Mouse (Mus musculus) hindbrain, embryonic 12.5 days (tissue): Measurements from ENCODE around the gene Coro6. TPM values are rescaled to one million over a fixed set of nuclear protein-coding genes. Genes with fewer than 3 reads are reported as not detected.

ENCODE experiments used
- ATAC-seq: fragments of 200-750 bp; cut with Nextera tagmentation; 2 replicates; pipeline ENCODE4 v1.8.0; 2017; ENCODE audit warnings: moderate TSS enrichment; ENCODE audit not compliant: low FRiP score
- H3K27ac ChIP-seq: fragments of 300-500 bp; sonication (generic); 2 replicates; pipeline ENCODE4 v1.5.1; 2016; ENCODE audit warnings: mild to moderate bottlenecking
- H3K27me3 ChIP-seq: fragments of 300-500 bp; sonication (generic); 2 replicates; pipeline ENCODE4 v1.6.1; 2016; ENCODE audit warnings: mild to moderate bottlenecking
- H3K36me3 ChIP-seq: fragments of 300-500 bp; sonication (generic); 2 replicates; pipeline ENCODE4 v1.6.1; 2016; ENCODE audit warnings: mild to moderate bottlenecking
- H3K4me1 ChIP-seq: fragments of 300-500 bp; sonication (generic); 2 replicates; pipeline ENCODE4 v1.6.1; 2016
- H3K4me2 ChIP-seq: fragments of 300-500 bp; sonication (generic); replicated peaks from 2 replicates; pipeline ENCODE4 v1.6.1; 2016; ENCODE audit warnings: mild to moderate bottlenecking
- H3K4me3 ChIP-seq: fragments of 300-500 bp; sonication (generic); 2 replicates; pipeline ENCODE4 v1.5.1; 2016; ENCODE audit warnings: mild to moderate bottlenecking
- H3K9ac ChIP-seq: fragments of 300-500 bp; sonication (generic); 2 replicates; pipeline ENCODE4 v1.6.1; 2016; ENCODE audit warnings: mild to moderate bottlenecking, moderate library complexity
- H3K9me3 ChIP-seq: fragments of 300-500 bp; sonication (generic); replicated peaks from 2 replicates; pipeline ENCODE4 v1.6.1; 2016; ENCODE audit warnings: mild to moderate bottlenecking
- WGBS: fragments of 180-500 bp; shearing (Covaris S2); methylation state at CpG from one replicate; pipeline ENCODE4 v1.1.7; 2016; 5-methylcytosine and 5-hydroxymethylcytosine counted together
- polyA plus RNA-seq: library from polyadenylated mRNA; unstranded; fragments of >200 nt; fragmentation: Nextera tagmentation; extraction: Ambion mirVana; gene quantifications from 2 replicates; pipeline ENCODE4 v1.2.1, GENCODE M21; 2016

The Coro6 gene
- polyA plus RNA-seq, 1 experiment from 2014 or later: 0.09 TPM

DNA sequence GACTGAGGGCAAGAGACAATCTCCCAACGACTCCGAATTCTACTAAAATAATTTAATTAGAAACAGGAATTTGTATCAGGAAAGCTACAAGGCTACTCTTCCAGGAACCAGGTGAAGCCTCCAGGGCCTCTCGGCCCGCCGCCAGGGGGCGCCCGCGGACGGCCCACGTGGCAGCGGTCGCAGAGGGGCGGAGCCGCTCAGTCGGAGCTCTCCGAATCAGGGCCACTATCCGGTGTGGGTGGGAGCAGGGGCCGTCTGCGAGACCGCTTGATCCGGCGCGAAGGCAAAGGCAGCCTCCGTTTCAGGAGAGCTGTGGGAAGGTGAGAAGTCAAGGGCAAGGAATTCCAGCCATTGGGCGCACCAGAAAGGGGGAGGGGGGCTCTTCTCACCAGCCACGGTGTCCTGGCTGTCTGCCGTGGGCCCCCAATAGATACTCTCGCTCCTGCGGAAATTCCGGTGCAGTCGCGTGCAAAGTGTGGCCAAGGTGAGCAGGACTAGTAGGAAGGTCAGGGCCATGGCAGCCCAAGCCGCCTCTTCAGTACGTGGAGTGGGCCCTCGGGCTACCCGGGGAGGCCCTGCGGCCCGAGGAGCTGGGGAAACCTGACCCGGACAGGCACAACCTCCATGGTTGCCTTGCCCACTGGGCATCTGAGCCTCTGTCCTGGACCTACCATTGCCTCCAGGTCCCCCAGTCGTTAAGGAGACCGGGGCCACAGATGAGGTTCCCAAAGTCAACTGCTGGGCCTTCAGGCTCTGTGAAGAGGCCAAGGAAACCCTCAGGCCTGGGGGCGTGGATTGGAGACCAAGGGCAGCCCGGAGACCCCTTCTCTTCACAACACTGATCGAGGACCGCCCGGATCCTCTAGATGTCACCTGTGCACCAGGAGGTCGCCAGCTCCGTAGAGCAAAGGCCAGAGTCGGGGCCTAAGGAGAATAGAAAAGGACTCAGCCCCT, 46.1 kb downstream of the Coro6 start:
- Histone ChIP-seq H3K4me2 (peak overlapping the region; percentile 60), H3K4me1 (peaks cover 14% of the 10 kb centered on the region), H3K27ac (no peak overlapping the region), H3K9me3 (no peaks in the 10 kb centered on the region), H3K4me3 (peak overlapping the region; percentile 27), H3K9ac (peak overlapping the region; percentile 59), H3K36me3 (peaks cover 41% of the 10 kb centered on the region), H3K27me3 (no peaks in the 10 kb centered on the region)
- ATAC-seq: peak; percentile 55; the same call in 1 of the 2 replicates
- WGBS: 20% methylated on average over 49 of the region's 49 CpGs

GRCm38 (mm10) chr11:77511336-77511735, 49.1 kb downstream of the Coro6 start:
- ATAC-seq: no peak
- no peaks in the 10 kb centered on the region for H3K9me3 ChIP-seq
- no peak overlapping the region for H3K4me2 ChIP-seq
- peaks cover 43% of the 10 kb centered on the region for H3K4me1 ChIP-seq
- no peak overlapping the region for H3K4me3 ChIP-seq
- WGBS: 80% methylated on average over 5 of the region's 5 CpGs
- H3K27me3 ChIP-seq: peaks cover 15% of the 10 kb centered on the region
- peaks cover 11% of the 10 kb centered on the region for H3K36me3 ChIP-seq
- H3K9ac ChIP-seq: no peak overlapping the region
- no peak overlapping the region for H3K27ac ChIP-seq

DNA sequence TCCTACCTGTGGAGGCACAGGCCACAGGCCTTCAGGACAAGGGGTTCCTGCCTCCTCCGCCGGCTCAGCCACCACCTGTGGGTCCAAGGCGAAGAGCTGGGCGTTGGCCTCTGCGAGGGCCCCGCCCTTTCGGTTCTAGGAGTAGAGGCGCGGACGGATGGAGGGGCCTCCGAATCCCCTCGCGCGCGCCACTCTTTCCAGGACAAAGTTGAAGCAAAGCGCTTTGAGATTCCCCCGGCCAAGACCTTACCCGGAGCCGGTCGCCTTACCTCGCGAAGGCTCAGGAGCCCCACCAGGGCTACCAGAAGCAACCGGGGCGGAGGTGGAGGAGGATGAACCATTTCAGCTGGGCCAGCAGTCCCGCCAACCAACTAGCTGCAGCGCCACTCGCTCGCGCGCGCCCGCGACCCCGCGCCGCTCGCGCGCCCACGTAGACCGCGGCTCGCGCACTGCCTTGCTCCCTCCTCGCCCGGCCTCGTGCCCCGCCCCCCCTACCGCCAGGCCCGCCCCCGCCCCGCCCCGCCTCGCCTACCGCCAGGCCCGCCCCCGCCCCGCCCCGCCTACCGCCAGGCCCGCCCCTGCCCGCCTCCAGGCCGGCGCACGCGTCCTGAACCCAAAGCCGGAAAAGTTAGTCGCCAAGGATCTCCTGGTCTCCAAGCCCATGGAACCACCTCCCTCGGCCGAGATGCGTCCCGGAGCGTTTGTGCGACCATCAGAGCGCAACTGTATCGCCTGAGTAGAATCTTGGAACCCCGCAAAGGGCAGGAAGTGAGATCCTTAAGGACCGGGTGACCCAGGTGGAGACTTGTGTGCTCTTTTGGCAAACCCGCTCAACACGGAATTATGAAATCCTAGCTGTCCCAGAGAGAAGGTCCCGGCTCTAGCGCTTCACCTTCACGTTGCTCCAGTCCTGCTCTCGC, 50.9 kb downstream of the Coro6 start:
- Histone ChIP-seq H3K9me3 (no peaks in the 10 kb centered on the region), H3K36me3 (no peaks in the 10 kb centered on the region), H3K4me2 (peak overlapping the region; percentile 93), H3K27ac (peak overlapping the region; percentile 32; the same call in 1 of the 2 replicates), H3K4me1 (peaks cover 50% of the 10 kb centered on the region), H3K27me3 (peaks cover 24% of the 10 kb centered on the region), H3K4me3 (peak overlapping the region; percentile 62), H3K9ac (peak overlapping the region; percentile 75)
- peak; percentile 60 for ATAC-seq
- under 1% methylated on average over 70 of the region's 84 CpGs for WGBS

DNA sequence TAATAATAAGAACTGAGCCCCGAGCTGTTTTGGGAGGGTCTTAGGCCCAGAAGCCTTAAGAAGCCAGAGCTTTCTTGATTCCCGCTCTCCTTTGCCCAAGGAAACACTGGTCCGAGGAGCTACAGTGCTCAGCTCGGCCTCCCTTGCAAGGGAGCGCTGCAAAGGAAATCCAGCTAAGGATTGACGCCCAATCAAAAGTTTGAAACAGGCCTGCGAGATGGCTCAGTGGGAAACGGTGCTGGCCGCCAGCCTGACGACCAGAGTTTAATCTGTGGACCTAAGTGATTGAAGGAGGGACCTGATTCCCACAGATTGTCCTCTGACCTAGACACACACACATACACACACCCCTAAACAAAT, 51.6 kb downstream of the Coro6 start:
- WGBS: 6% methylated on average over 10 of the region's 10 CpGs
- H3K9ac ChIP-seq: no peak overlapping the region
- H3K27me3 ChIP-seq: peaks cover 24% of the 10 kb centered on the region
- H3K27ac ChIP-seq: no peak overlapping the region
- H3K4me2 ChIP-seq: peak overlapping the region; percentile 93
- no peaks in the 10 kb centered on the region for H3K36me3 ChIP-seq
- H3K4me3 ChIP-seq: peak overlapping the region; percentile 62
- no peak for ATAC-seq
- peaks cover 46% of the 10 kb centered on the region for H3K4me1 ChIP-seq
- H3K9me3 ChIP-seq: no peaks in the 10 kb centered on the region

DNA sequence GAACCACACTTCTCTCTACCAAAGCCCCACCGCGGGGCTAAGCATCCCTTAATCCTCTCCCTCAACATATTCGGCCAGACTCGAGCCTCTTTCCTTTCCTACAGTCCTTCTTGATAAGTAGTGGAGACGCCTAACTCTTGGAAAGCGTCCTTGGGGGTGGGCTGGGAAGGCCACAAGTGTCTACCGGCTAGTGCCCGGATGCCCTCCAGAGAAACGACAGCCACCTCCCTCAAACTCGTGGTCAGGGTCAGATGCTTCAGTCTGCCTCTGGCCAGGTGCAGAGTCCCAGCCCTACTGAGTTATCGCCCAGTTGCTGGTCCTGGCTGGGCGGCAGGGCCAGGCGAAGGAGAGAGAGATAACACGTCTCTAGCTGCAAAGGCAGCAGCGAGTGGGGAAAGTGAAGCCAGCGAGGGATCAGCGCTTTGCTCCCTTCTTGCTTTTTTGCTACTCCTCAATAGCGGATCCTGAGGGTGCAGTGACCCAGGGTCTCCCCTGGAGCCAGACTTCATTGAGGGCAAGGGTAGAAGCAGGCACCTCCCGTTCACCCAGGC, 52.1 kb downstream of the Coro6 start:
- H3K4me1 ChIP-seq: peaks cover 46% of the 10 kb centered on the region
- ATAC-seq: no peak
- WGBS: 6% methylated on average over 19 of the region's 19 CpGs
- peak overlapping the region; percentile 87 for H3K4me2 ChIP-seq
- peaks cover 24% of the 10 kb centered on the region for H3K27me3 ChIP-seq
- H3K4me3 ChIP-seq: peak overlapping the region; percentile 45
- 0 out of 2 replicates have a peak overlapping the region, but pooled peaks have one; percentile 30 for H3K27ac ChIP-seq
- H3K36me3 ChIP-seq: no peaks in the 10 kb centered on the region
- H3K9me3 ChIP-seq: no peaks in the 10 kb centered on the region
- H3K9ac ChIP-seq: peak overlapping the region; percentile 51

DNA sequence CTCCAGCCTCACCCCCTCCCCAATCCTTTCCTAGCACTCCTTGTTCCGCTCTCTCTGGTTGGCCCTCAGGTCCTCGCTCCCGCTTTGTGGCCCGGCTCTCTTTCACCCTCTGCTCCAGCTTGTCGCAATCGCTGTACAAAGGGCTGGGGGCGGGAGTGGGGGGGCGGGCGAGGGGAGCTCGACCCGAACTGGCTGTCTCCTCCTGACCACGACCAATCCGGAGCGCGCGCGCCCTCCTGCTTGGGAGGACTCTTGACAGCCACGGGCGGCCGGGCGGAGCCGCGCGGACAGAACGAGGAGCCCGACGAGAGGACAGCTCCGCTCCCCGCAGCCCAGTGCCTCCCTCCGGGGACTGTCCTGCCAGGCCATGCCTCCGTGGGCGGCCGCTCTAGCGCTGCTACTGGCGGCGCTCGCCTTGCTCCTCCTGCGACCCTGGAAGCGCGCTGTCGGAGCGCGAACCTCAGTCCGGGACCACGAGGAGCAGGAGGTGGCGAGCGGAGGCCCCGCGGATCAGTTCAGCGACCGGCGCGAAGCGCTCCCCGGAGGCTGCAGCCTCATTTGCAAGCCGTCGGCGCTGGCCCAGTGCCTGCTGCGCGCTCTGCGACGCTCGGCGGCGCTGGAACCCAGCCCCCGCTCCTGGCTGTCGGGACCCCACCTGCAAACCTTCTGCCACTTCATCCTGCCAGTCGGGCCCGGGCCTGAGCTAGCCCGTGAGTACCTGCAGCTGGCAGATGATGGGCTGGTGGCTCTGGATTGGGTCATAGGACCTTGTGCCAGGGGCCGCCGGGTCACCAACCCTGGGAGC, 52.8 kb downstream of the Coro6 start, which contains the start of gene Abhd15:
Gene Abhd15 (plus strand): TSS at position 290 of the 805 bp plus-strand sequence.
- 0 out of 2 replicates have a peak within 1 kb of the TSS, but pooled peaks have one; percentile 30 for H3K27ac ChIP-seq
- peak within 1 kb of the TSS; percentile 51 for H3K9ac ChIP-seq
- H3K4me2 ChIP-seq: peak within 1 kb of the TSS; percentile 93
- H3K9me3 ChIP-seq: no peaks in the 10 kb centered on the region
- ATAC-seq: peak; percentile 61
- H3K4me1 ChIP-seq: peaks cover 46% of the 10 kb centered on the region
- peak within 1 kb of the TSS; percentile 62 for H3K4me3 ChIP-seq
- peaks cover 24% of the 10 kb centered on the region for H3K27me3 ChIP-seq
- no peaks in the 10 kb centered on the region for H3K36me3 ChIP-seq
- under 1% methylated on average over 69 of the region's 72 CpGs for WGBS

DNA sequence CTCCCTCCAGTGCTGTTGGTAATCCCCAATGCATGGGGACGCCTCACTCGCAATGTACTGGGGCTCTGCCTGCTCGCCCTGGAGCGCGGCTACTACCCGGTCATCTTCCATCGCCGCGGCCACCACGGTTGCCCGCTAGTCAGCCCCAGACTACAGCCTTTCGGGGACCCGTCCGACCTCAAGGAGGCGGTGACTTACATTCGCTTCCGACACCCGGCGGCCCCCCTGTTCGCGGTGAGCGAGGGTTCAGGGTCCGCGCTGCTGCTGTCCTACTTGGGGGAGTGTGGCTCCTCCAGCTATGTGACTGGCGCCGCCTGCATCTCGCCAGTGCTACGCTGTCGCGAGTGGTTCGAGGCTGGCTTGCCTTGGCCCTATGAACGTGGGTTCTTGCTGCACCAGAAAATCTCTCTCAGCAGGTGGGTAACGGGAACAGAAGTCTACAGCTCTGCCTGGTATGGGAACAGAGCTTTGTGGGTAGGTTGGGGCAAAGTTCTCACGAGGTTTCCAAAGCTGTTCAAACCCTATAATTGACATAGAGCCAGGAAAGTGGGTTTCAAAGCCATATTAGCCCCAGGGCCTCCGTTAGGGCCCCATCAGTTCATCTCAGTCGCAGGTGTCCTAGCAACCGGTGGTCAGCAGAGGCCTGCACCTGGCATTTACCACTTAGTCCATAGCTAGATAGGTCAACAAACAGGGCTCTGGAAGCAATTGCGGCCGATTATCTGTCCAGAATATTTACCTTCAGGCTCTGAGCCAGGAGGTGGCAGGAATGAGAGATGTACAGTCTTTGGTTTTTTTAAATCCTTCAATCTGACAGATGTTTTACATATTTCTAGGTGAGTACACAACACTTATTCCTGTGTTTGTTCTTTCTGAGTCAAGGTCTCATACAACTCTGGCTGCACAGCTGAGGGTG, 53.7 kb downstream of the Coro6 start, which contains the start of gene Trp53i13:
Gene Trp53i13 (minus strand): TSS at position 344 of the 916 bp plus-strand sequence.
- peak within 1 kb of the TSS; percentile 51 for H3K9ac ChIP-seq
- H3K4me2 ChIP-seq: peak within 1 kb of the TSS; percentile 87
- H3K9me3 ChIP-seq: no peaks in the 10 kb centered on the region
- H3K27me3 ChIP-seq: peaks cover 24% of the 10 kb centered on the region
- 0 out of 2 replicates have a peak within 1 kb of the TSS, but pooled peaks have one; percentile 30 for H3K27ac ChIP-seq
- no peaks in the 10 kb centered on the region for H3K36me3 ChIP-seq
- H3K4me3 ChIP-seq: peak within 1 kb of the TSS; percentile 45
- WGBS: 6% methylated on average over 39 of the region's 39 CpGs
- ATAC-seq: no peak
- H3K4me1 ChIP-seq: peaks cover 49% of the 10 kb centered on the region

GRCm38 (mm10) chr11:77516553-77517425, 54.6 kb downstream of the Coro6 start:
- Histone ChIP-seq H3K9me3 (no peaks in the 10 kb centered on the region), H3K4me3 (no peak overlapping the region), H3K36me3 (no peaks in the 10 kb centered on the region), H3K4me1 (peaks cover 49% of the 10 kb centered on the region), H3K9ac (no peak overlapping the region), H3K27me3 (peaks cover 24% of the 10 kb centered on the region), H3K4me2 (no peak overlapping the region), H3K27ac (no peak overlapping the region)
- whole genome bisulfite sequencing: 46% methylated on average over 5 of the region's 5 CpGs
- no peak for ATAC-seq

DNA sequence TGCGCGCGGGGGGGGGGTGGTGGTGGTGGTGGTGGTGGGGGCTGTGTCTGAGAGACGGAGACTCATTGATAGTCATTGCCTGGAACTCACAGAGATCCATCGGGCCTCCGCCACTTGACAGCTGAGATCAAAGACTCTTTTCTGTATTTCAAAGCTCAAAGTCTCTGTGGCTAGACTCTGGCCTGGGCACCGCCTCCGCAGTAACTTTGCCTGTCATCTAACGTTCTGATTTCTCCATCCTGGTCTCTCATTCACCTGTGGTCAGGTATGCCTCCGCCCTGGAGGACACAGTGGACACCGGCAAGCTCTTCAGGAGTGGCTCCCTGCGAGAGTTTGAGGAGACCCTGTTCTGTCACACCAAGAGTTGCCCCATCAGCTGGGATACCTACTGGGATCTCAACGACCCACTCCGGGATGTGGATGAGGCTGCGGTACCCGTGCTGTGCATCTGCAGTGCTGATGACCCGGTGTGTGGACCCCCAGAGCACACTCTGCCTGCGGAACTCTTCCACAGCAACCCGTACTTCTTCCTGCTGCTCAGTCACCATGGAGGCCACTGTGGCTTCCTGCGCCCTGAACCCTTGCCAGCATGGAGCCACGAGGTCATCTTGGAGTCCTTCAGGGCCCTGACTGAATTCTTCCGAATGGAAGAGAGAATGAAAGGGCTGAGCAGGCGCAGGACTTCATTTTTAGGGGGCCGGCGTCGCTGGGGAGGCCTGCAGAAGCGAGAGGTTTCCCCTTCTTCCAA, 56.0 kb downstream of the Coro6 start:
- Histone ChIP-seq H3K36me3 (no peaks in the 10 kb centered on the region), H3K4me2 (no peak overlapping the region), H3K27me3 (peaks cover 24% of the 10 kb centered on the region), H3K9ac (no peak overlapping the region), H3K4me3 (no peak overlapping the region), H3K27ac (no peak overlapping the region), H3K9me3 (no peaks in the 10 kb centered on the region), H3K4me1 (peaks cover 42% of the 10 kb centered on the region)
- WGBS: 77% methylated on average over 27 of the region's 27 CpGs
- ATAC-seq: no peak
